ENCODE assay signal across 26 mouse cellular contexts in genomic region chr12:40984735-40985134, GRCm38 (mm10). TPM values are rescaled to one million over a fixed set of nuclear protein-coding genes. Genes with fewer than 3 reads are reported as not detected.
A peak's percentile ranks its signal among the peaks of the same experiment; 100 is the strongest.
DNase-seq lines count a peak whose midpoint lies in the region; ATAC-seq and TF ChIP-seq lines count a peak whose summit lies in the region.
"Had no signal": no experiment of that assay in that cellular context is flagged by ENCODE, and none has a peak within 500 bp of the region (broad histone marks: within the 10 kb centered on the region; RNA-seq: fewer than 3 reads in every experiment).

No protein-coding gene starts in this region.

- DNase-seq in hindbrain, embryonic 10.5 days (ENCODE audit: low spot score) = peak; percentile 3
- DNase-seq in hindbrain, postnatal 0 days (ENCODE audit: low spot score) = no peak
- DNase-seq in ES-CJ7 (ENCODE audit: low read depth, low spot score) (peak; percentile 81), R1 (ENCODE audit: low read depth, low spot score) (peak; percentile 86)
- no peak for DNase-seq in heart, adult 18-20 months
- DNase-seq: adrenal gland, adult 8-10 months; adrenal gland, postnatal 25 days; B cell, adult 2 months; cerebellum, adult 11 months; cerebellum, adult 18-20 months; cerebellum, adult 8-10 months; cerebellum, adult 9-11 months; cerebellum, postnatal 14 days; cerebellum, postnatal 36 days; embryo, embryonic 11 days; forebrain, postnatal 0 days had no signal

- H3K9ac ChIP-seq in hindbrain, postnatal 0 days (replicated peaks; ENCODE audit: low read length) = no peak overlapping the region
- H3K9ac ChIP-seq: embryonic facial prominence, embryonic 13.5 days; embryonic facial prominence, embryonic 15.5 days; forebrain, embryonic 13.5 days; forebrain, embryonic 15.5 days; forebrain, postnatal 0 days had no signal

- H3K27me3 ChIP-seq in hindbrain, embryonic 10.5 days (ENCODE audit: insufficient read depth, poor library complexity, severe bottlenecking) = no peaks in the 10 kb centered on the region
- no peaks in the 10 kb centered on the region for H3K27me3 ChIP-seq in hindbrain, postnatal 0 days (ENCODE audit: insufficient read depth, low read length)
- H3K27me3 ChIP-seq: embryonic facial prominence, embryonic 13.5 days; embryonic facial prominence, embryonic 15.5 days; forebrain, embryonic 13.5 days; forebrain, embryonic 15.5 days; Patski had no signal

- WGBS in hindbrain, embryonic 10.5 days = 10% methylated on average over 4 of the region's 4 CpGs
- 9% methylated on average over 4 of the region's 4 CpGs for WGBS in hindbrain, postnatal 0 days

- H3K9me3 ChIP-seq in hindbrain, embryonic 10.5 days = no peaks in the 10 kb centered on the region
- no peaks in the 10 kb centered on the region for H3K9me3 ChIP-seq in hindbrain, postnatal 0 days (ENCODE audit: low read length)
- H3K9me3 ChIP-seq: embryonic facial prominence, embryonic 13.5 days; embryonic facial prominence, embryonic 15.5 days; forebrain, embryonic 13.5 days; forebrain, embryonic 15.5 days; G1E had no signal

- H3K4me1 ChIP-seq in hindbrain, embryonic 10.5 days (replicated peaks) = peaks cover 9% of the 10 kb centered on the region
- H3K4me1 ChIP-seq in hindbrain, postnatal 0 days (ENCODE audit: insufficient read depth, low read length) = no peaks in the 10 kb centered on the region
- H3K4me1 ChIP-seq: embryonic facial prominence, embryonic 13.5 days; embryonic facial prominence, embryonic 15.5 days; forebrain, embryonic 15.5 days had no signal

- no peak for TF ChIP-seq CTCF in hindbrain, postnatal 0 days (IDR thresholded peaks at IDR 0.05; ENCODE audit: low read depth)

- H3K36me3 ChIP-seq in hindbrain, embryonic 10.5 days = no peaks in the 10 kb centered on the region
- no peaks in the 10 kb centered on the region for H3K36me3 ChIP-seq in hindbrain, postnatal 0 days (ENCODE audit: insufficient read depth, low read length)
- H3K36me3 ChIP-seq: embryonic facial prominence, embryonic 13.5 days; embryonic facial prominence, embryonic 15.5 days; forebrain, embryonic 15.5 days; G1E had no signal

- no peak overlapping the region for H3K4me2 ChIP-seq in hindbrain, postnatal 0 days (ENCODE audit: low read depth, low read length)
- H3K4me2 ChIP-seq: embryonic facial prominence, embryonic 13.5 days; embryonic facial prominence, embryonic 15.5 days; forebrain, embryonic 13.5 days; forebrain, embryonic 15.5 days had no signal

- no peak for ATAC-seq in hindbrain, postnatal 0 days
- no peak for ATAC-seq in erythroblast, adult 5-6 weeks (replicated peaks; ENCODE audit: low FRiP score, poor library complexity, severe bottlenecking)
- ATAC-seq in megakaryocyte progenitor cell, adult 5-6 weeks (replicated peaks; ENCODE audit: poor library complexity) = no peak
- ATAC-seq: activated CD4-positive, CD25-positive, alpha-beta regulatory T cell, adult 4 months; CD4-positive, CD25-positive, alpha-beta regulatory T cell, adult 4 months; forebrain, embryonic 13.5 days; forebrain, embryonic 15.5 days; forebrain, postnatal 0 days; Patski had no signal

- H3K4me3 ChIP-seq in hindbrain, embryonic 10.5 days = no peak overlapping the region
- no peak overlapping the region for H3K4me3 ChIP-seq in hindbrain, postnatal 0 days (ENCODE audit: low read length)
- H3K4me3 ChIP-seq: embryonic facial prominence, embryonic 13.5 days; embryonic facial prominence, embryonic 15.5 days; forebrain, embryonic 13.5 days; forebrain, embryonic 15.5 days had no signal

- no peak overlapping the region for H3K27ac ChIP-seq in hindbrain, embryonic 10.5 days
- no peak overlapping the region for H3K27ac ChIP-seq in hindbrain, postnatal 0 days
- H3K27ac ChIP-seq: embryonic facial prominence, embryonic 13.5 days; embryonic facial prominence, embryonic 15.5 days; forebrain, embryonic 13.5 days; forebrain, embryonic 15.5 days had no signal

RNA-seq across cellular contexts. Expression of gene Immp2l, which starts 39.2 kb away (rescaled TPM):
- 6.9 and 9.2 TPM in 2 replicates for polyA plus RNA-seq in hindbrain, embryonic 10.5 days (2016; fragmentation: Nextera tagmentation; extraction: Ambion mirVana)
- 0.65 and 1.7 TPM in 2 replicates for total RNA-seq in hindbrain, postnatal 0 days (2014; rRNA removed)
- polyA plus RNA-seq in hindbrain, postnatal 0 days (2015; fragmentation: Nextera tagmentation; extraction: Ambion mirVana) = 10.9 TPM in 2 replicates
- total RNA-seq in erythroblast, adult 5-6 weeks (2015; ENCODE audit: low replicate concordance) = 3.5 TPM in 1 of 2 replicates, not detected in the other
- total RNA-seq in erythroblast, adult 5-6 weeks (2017; ENCODE audit: low replicate concordance) = 1.3 TPM in 1 of 2 replicates, not detected in the other
- total RNA-seq in megakaryocyte progenitor cell, adult 5-6 weeks (2015) = 7.4 and 9.1 TPM in 2 replicates
- 2.9 and 5.7 TPM in 2 replicates for total RNA-seq in megakaryocyte progenitor cell, adult 5-6 weeks (2017)
- 10 to 100 TPM; 33.7 to 34.9 TPM for total RNA-seq in heart, adult 18-20 months (2021)

Comparison
In these comparisons a context has a peak if more than half of its experiments do, and no peak if none do; other contexts are left out.
1. DNase-seq: peak in hindbrain, embryonic 10.5 days (single experiment), ES-CJ7 (single experiment) and R1 (single experiment); none in hindbrain, postnatal 0 days (single experiment) and heart, adult 18-20 months (0 of 2).